Mouse (Mus musculus): ENCODE measurements around the gene Spry2. TPM values are rescaled to one million over a fixed set of nuclear protein-coding genes. Genes with fewer than 3 reads are reported as not detected.

The Spry2 gene
- 69.6 and 71.3 TPM in 2 replicates for polyA plus RNA-seq (2011; ENCODE audit: insufficient read depth, insufficient read length, low read depth, missing spikeins)

DNA sequence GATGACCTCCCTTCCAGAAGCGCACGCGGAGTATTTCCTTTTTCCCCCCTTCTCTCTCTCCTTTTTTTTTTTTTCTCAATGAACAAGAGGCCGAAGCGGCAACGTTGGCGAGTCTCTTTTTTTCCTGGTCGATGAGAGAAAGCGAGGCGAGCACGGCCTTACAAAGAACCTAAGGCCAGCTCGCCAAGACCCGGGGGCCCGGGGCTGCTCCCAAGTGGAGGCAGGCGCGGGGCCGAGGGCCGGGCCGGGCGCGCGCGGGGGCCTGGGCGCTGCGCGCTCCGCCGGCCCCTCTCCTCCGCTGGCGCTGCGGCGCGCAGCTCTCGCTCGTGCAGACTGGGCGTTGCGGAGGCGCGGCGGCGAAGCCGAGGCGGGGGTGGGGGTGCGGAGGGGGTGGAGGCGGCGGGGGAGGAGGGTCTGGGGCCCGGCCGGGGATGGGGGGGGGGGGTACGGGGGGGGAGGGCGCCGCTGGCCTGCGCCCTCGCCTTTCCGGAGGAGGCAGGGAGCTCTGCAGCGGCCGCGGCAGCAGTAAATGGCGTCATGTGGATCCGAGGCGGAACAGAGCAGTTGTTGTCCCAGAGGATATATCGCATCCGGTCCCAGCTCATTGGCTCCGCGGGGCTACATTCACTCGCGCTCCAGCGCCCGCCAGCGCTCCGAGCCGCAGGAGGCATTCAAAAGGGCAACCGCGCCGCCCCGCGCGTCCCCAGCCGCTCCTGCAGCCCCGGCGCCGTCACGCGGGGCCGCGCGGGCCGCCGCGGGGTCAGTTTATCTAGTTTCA is at the start of gene Spry2:
Spry2 (minus strand) TSS at position 29 of the 778 bp plus-strand sequence.
- peak within 1 kb of the TSS; percentile 99 for H3K9ac ChIP-seq (ENCODE audit: low read depth, poor library complexity, severe bottlenecking)
- peak within 1 kb of the TSS; percentile 97 for H3K27ac ChIP-seq (ENCODE audit: insufficient read depth, low read length)
- H3K36me3 ChIP-seq (ENCODE audit: control insufficient read depth, insufficient read depth, low read length, poor library complexity, severe bottlenecking) = peaks cover 28% of the 10 kb centered on the region
- no peaks in the 10 kb centered on the region for H3K27me3 ChIP-seq (ENCODE audit: control insufficient read depth, insufficient read depth, low read length, poor library complexity, severe bottlenecking)
- no peaks in the 10 kb centered on the region for H3K9me3 ChIP-seq (replicated peaks; ENCODE audit: control insufficient read depth, insufficient read depth, low read length, poor library complexity, severe bottlenecking)
- TF ChIP-seq POLR2A (IDR thresholded peaks at IDR 0.05; ENCODE audit: insufficient read depth, low read length) (no peak), CTCF (IDR thresholded peaks at IDR 0.05; ENCODE audit: low read depth, low read length) (no peak), EP300 (IDR thresholded peaks at IDR 0.05; ENCODE audit: insufficient read depth, low read depth, low read length) (peak; percentile 82)
- no peaks in the 10 kb centered on the region for H3K4me1 ChIP-seq (ENCODE audit: control insufficient read depth, insufficient read depth, low read length)
- H3K4me3 ChIP-seq (ENCODE audit: low read depth, low read length) = peak within 1 kb of the TSS; percentile 99

DNA sequence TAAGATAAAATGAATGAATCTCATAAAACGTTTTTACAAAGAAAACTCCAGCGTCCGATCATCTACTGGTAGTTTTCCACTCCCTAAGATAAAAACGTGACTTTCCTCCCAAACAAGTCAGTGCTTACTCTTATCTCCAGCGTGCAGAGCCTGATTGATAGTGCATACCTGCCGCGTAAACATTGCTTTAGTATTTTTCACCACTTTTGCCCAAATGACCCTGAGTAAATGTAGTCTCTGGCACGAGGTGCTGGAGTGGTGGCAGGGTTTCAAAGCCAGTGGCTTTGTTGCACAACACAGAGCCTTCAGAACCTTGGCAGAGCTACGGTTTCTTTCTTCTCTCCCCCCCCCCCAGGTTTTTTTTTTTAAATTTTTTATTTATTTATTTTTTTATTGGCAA is 44.7 kb upstream of the Spry2 start:
- Histone ChIP-seq H3K9me3 (replicated peaks; ENCODE audit: control insufficient read depth, insufficient read depth, low read length, poor library complexity, severe bottlenecking) (no peaks in the 10 kb centered on the region), H3K4me1 (ENCODE audit: control insufficient read depth, insufficient read depth, low read length) (no peaks in the 10 kb centered on the region), H3K36me3 (ENCODE audit: control insufficient read depth, insufficient read depth, low read length, poor library complexity, severe bottlenecking) (no peaks in the 10 kb centered on the region), H3K4me3 (ENCODE audit: low read depth, low read length) (no peak overlapping the region), H3K27me3 (ENCODE audit: control insufficient read depth, insufficient read depth, low read length, poor library complexity, severe bottlenecking) (no peaks in the 10 kb centered on the region), H3K27ac (ENCODE audit: insufficient read depth, low read length) (no peak overlapping the region), H3K9ac (ENCODE audit: low read depth, poor library complexity, severe bottlenecking) (no peak overlapping the region)
- TF ChIP-seq CTCF (IDR thresholded peaks at IDR 0.05; ENCODE audit: low read depth, low read length) (no peak), EP300 (IDR thresholded peaks at IDR 0.05; ENCODE audit: insufficient read depth, low read depth, low read length) (no peak), POLR2A (IDR thresholded peaks at IDR 0.05; ENCODE audit: insufficient read depth, low read length) (no peak)

- no peak overlapping the region for H3K9ac ChIP-seq (ENCODE audit: low read depth, poor library complexity, severe bottlenecking)
- no peaks in the 10 kb centered on the region for H3K9me3 ChIP-seq (replicated peaks; ENCODE audit: control insufficient read depth, insufficient read depth, low read length, poor library complexity, severe bottlenecking)
- TF ChIP-seq EP300 (IDR thresholded peaks at IDR 0.05; ENCODE audit: insufficient read depth, low read depth, low read length) (no peak), CTCF (IDR thresholded peaks at IDR 0.05; ENCODE audit: low read depth, low read length) (no peak), POLR2A (IDR thresholded peaks at IDR 0.05; ENCODE audit: insufficient read depth, low read length) (no peak)
- no peaks in the 10 kb centered on the region for H3K36me3 ChIP-seq (ENCODE audit: control insufficient read depth, insufficient read depth, low read length, poor library complexity, severe bottlenecking)
- no peak overlapping the region for H3K4me3 ChIP-seq (ENCODE audit: low read depth, low read length)
- H3K4me1 ChIP-seq (ENCODE audit: control insufficient read depth, insufficient read depth, low read length) = peaks cover 2% of the 10 kb centered on the region
- no peak overlapping the region for H3K27ac ChIP-seq (ENCODE audit: insufficient read depth, low read length)
- H3K27me3 ChIP-seq (ENCODE audit: control insufficient read depth, insufficient read depth, low read length, poor library complexity, severe bottlenecking) = no peaks in the 10 kb centered on the region
Observed at GRCm38 (mm10) chr14:105926726-105927125, 30.1 kb upstream of the Spry2 start.

GRCm38 (mm10) chr14:105925305-105925704 is 28.7 kb upstream of the Spry2 start:
- Histone ChIP-seq H3K27ac (ENCODE audit: insufficient read depth, low read length) (no peak overlapping the region), H3K9ac (ENCODE audit: low read depth, poor library complexity, severe bottlenecking) (no peak overlapping the region), H3K27me3 (ENCODE audit: control insufficient read depth, insufficient read depth, low read length, poor library complexity, severe bottlenecking) (no peaks in the 10 kb centered on the region), H3K4me3 (ENCODE audit: low read depth, low read length) (no peak overlapping the region), H3K9me3 (replicated peaks; ENCODE audit: control insufficient read depth, insufficient read depth, low read length, poor library complexity, severe bottlenecking) (no peaks in the 10 kb centered on the region), H3K4me1 (ENCODE audit: control insufficient read depth, insufficient read depth, low read length) (peaks cover 2% of the 10 kb centered on the region), H3K36me3 (ENCODE audit: control insufficient read depth, insufficient read depth, low read length, poor library complexity, severe bottlenecking) (no peaks in the 10 kb centered on the region)
- no peak for TF ChIP-seq POLR2A (IDR thresholded peaks at IDR 0.05; ENCODE audit: insufficient read depth, low read length)
- TF ChIP-seq EP300 (IDR thresholded peaks at IDR 0.05; ENCODE audit: insufficient read depth, low read depth, low read length) = no peak
- no peak for TF ChIP-seq CTCF (IDR thresholded peaks at IDR 0.05; ENCODE audit: low read depth, low read length)

GRCm38 (mm10) chr14:105924712-105925111 is 28.1 kb upstream of the Spry2 start:
- Histone ChIP-seq H3K4me3 (ENCODE audit: low read depth, low read length) (no peak overlapping the region), H3K9ac (ENCODE audit: low read depth, poor library complexity, severe bottlenecking) (no peak overlapping the region), H3K4me1 (ENCODE audit: control insufficient read depth, insufficient read depth, low read length) (peaks cover 2% of the 10 kb centered on the region), H3K9me3 (replicated peaks; ENCODE audit: control insufficient read depth, insufficient read depth, low read length, poor library complexity, severe bottlenecking) (no peaks in the 10 kb centered on the region), H3K27ac (ENCODE audit: insufficient read depth, low read length) (no peak overlapping the region), H3K27me3 (ENCODE audit: control insufficient read depth, insufficient read depth, low read length, poor library complexity, severe bottlenecking) (no peaks in the 10 kb centered on the region), H3K36me3 (ENCODE audit: control insufficient read depth, insufficient read depth, low read length, poor library complexity, severe bottlenecking) (no peaks in the 10 kb centered on the region)
- no peak for TF ChIP-seq POLR2A (IDR thresholded peaks at IDR 0.05; ENCODE audit: insufficient read depth, low read length)
- TF ChIP-seq EP300 (IDR thresholded peaks at IDR 0.05; ENCODE audit: insufficient read depth, low read depth, low read length) = no peak
- TF ChIP-seq CTCF (IDR thresholded peaks at IDR 0.05; ENCODE audit: low read depth, low read length) = no peak

GRCm38 (mm10) chr14:105922874-105923273 is 26.3 kb upstream of the Spry2 start:
- H3K36me3 ChIP-seq (ENCODE audit: control insufficient read depth, insufficient read depth, low read length, poor library complexity, severe bottlenecking) = no peaks in the 10 kb centered on the region
- H3K9me3 ChIP-seq (replicated peaks; ENCODE audit: control insufficient read depth, insufficient read depth, low read length, poor library complexity, severe bottlenecking) = peaks cover 12% of the 10 kb centered on the region
- H3K27ac ChIP-seq (ENCODE audit: insufficient read depth, low read length) = peak overlapping the region; percentile 76
- peaks cover 4% of the 10 kb centered on the region for H3K4me1 ChIP-seq (ENCODE audit: control insufficient read depth, insufficient read depth, low read length)
- H3K27me3 ChIP-seq (ENCODE audit: control insufficient read depth, insufficient read depth, low read length, poor library complexity, severe bottlenecking) = no peaks in the 10 kb centered on the region
- peak overlapping the region; percentile 45; the same call in 1 of the 2 replicates for H3K9ac ChIP-seq (ENCODE audit: low read depth, poor library complexity, severe bottlenecking)
- H3K4me3 ChIP-seq (ENCODE audit: low read depth, low read length) = no peak overlapping the region
- TF ChIP-seq EP300 (IDR thresholded peaks at IDR 0.05; ENCODE audit: insufficient read depth, low read depth, low read length) = peak; percentile 71; the same call in 1 of the 2 replicates
- TF ChIP-seq CTCF (IDR thresholded peaks at IDR 0.05; ENCODE audit: low read depth, low read length) = no peak
